Mouse (Mus musculus) kidney, adult 18-20 months (tissue): Measurements from ENCODE around the gene Mrgprb1.
"Not testable (repeated sequence)": the region's sequence is repeated elsewhere in the genome, so short reads cannot be mapped to it uniquely, and the experiment has no call there.

Experiments used
- DNase-seq: peaks from one replicate; pipeline ENCODE4 v3.0.0; 2021

The Mrgprb1 gene

GRCm38 (mm10) chr7:48456242-48456641, at the start of gene Mrgprb1:
Gene Mrgprb1, minus strand, starts transcription at chr7:48456342.
- DNase-seq, result no peak

GRCm38 (mm10) chr7:48499221-48499620, 43.1 kb upstream of the Mrgprb1 start, which contains the start of gene Mrgprx2:
Gene Mrgprx2, minus strand, starts transcription at chr7:48499321.
- DNase-seq, result no peak

DNA sequence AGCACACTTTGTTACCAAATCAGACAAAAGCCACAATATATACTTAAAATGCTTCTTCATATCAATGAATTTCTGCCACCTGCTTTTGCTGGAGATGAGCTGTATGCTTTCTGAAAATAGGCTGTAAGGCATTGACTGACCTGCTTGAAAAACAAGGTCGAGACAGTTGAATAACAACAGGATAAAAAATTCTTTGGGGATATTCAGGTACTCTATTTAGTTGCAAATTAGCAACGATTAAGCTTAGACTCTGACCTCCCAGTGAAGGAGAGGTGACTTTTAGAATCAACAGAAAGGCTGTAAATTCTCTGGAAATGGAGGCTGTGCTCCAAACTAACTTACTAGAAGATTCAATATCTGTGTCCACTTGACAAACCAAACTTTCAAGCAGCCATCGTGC, 19.6 kb downstream of the Mrgprb1 start:
- DNase-seq, result no peak

DNA sequence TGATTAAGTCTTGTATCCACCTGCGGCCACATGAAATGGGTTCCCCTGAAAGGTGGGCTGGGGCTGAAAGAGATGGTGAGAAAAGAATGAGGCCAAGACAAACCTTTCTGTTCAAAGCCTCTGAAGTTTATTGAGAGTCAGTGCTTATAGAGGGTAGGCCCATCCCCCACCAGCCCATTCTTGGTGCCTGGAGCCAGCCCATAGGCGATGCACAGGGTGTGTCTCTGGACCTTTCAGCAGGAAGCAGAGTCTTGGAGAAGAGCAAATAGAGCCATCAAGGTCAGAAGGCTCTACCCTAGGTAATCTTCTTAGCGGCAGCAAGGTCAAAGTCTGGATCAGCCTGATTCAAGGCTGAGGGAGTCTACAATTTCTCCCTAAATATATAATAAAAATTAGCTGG, 20.2 kb downstream of the Mrgprb1 start:
- DNase-seq, result not testable (repeated sequence)
